Mouse (Mus musculus) kidney, postnatal 0 days (tissue): Measurements from ENCODE around the gene Cep89. TPM values are rescaled to one million over a fixed set of nuclear protein-coding genes. Genes with fewer than 3 reads are reported as not detected.

Experiments used
- ATAC-seq: fragments of 200-750 bp; cut with Nextera tagmentation; replicated peaks from 2 replicates; pipeline ENCODE4 v1.8.0; 2017; ENCODE audit warnings: low read depth, moderate number of reproducible peaks, moderate TSS enrichment, moderate library complexity; ENCODE audit not compliant: low FRiP score
- DNase-seq: peaks from one replicate; pipeline ENCODE4 v3.0.0-alpha.2; 2016; ENCODE audit warnings: low spot score
- H3K27ac ChIP-seq: fragments of 300-500 bp; sonication (generic); 2 replicates; pipeline ENCODE4 v1.5.1; 2014; ENCODE audit warnings: mild to moderate bottlenecking
- H3K27me3 ChIP-seq: fragments of 300-500 bp; sonication (generic); 2 replicates; pipeline ENCODE4 v1.6.1; 2014; ENCODE audit warnings: low read length, mixed read lengths; ENCODE audit not compliant: insufficient read depth
- H3K36me3 ChIP-seq: fragments of 300-500 bp; sonication (generic); 2 replicates; pipeline ENCODE4 v1.6.1; 2014; ENCODE audit warnings: low read length, mixed read lengths; ENCODE audit not compliant: insufficient read depth
- H3K4me1 ChIP-seq: fragments of 300-500 bp; sonication (generic); replicated peaks from 2 replicates; pipeline ENCODE4 v1.6.1; 2014; ENCODE audit warnings: antibody characterized with exemption, low read length, mixed read lengths; ENCODE audit not compliant: insufficient read depth
- H3K4me2 ChIP-seq: fragments of 300-500 bp; sonication (generic); 2 replicates; pipeline ENCODE4 v1.6.1; 2014; ENCODE audit warnings: mild to moderate bottlenecking, low read length, moderate library complexity, mixed read lengths
- H3K4me3 ChIP-seq: fragments of 300-500 bp; sonication (generic); replicated peaks from 2 replicates; pipeline ENCODE4 v1.5.1; 2014; ENCODE audit warnings: low read depth, low read length
- H3K9ac ChIP-seq: fragments of 300-500 bp; sonication (generic); 2 replicates; pipeline ENCODE4 v1.6.1; 2014; ENCODE audit warnings: low read depth, low read length
- H3K9me3 ChIP-seq: fragments of 300-500 bp; sonication (generic); replicated peaks from 2 replicates; pipeline ENCODE4 v1.6.1; 2016; ENCODE audit warnings: low read length, inconsistent platforms, mixed read lengths
- CTCF ChIP-seq: IDR thresholded peaks from 2 replicates; pipeline ENCODE4 v1.5.1; 2016; ENCODE audit warnings: antibody characterized with exemption, low read depth, mild to moderate bottlenecking, moderate library complexity
- WGBS: fragments of 180-500 bp; shearing (Covaris S2); extraction: QIAGEN DNeasy Blood & Tissue Kit; methylation state at CpG from one replicate; pipeline ENCODE4 v1.1.7; 2014; 5-methylcytosine and 5-hydroxymethylcytosine counted together
- polyA plus RNA-seq: library from polyadenylated mRNA; unstranded; fragments of >200 nt; fragmentation: Nextera tagmentation; extraction: Ambion mirVana; gene quantifications from 2 replicates; pipeline ENCODE4 v1.2.1, GENCODE M21; 2015

Cep89 gene
- polyA plus RNA-seq, 1 experiment from 2014 or later, result 32.2 TPM

- ATAC-seq, result 0 out of 2 replicates have a peak, but pooled peaks have one; percentile 8
- WGBS, result 63% methylated on average over 15 of the region's 16 CpGs
Measured at GRCm38 (mm10) chr7:35381861-35382260, 15.0 kb upstream of the Cep89 start.

GRCm38 (mm10) chr7:35382706-35383353 lies 14.0 kb upstream of the Cep89 start:
- H3K4me2 ChIP-seq, result no peak overlapping the region
- no peaks in the 10 kb centered on the region for H3K4me1 ChIP-seq
- no peak overlapping the region for H3K27ac ChIP-seq
- DNase-seq (no peak), ATAC-seq (peak; percentile 66; the same call in 1 of the 2 replicates)
- H3K27me3 ChIP-seq, result no peaks in the 10 kb centered on the region
- no peak for TF ChIP-seq CTCF
- H3K9me3 ChIP-seq, result no peaks in the 10 kb centered on the region
- H3K36me3 ChIP-seq, result 0 out of 2 replicates have a peak, but pooled peaks cover 10% of the 10 kb centered on the region
- H3K9ac ChIP-seq, result no peak overlapping the region
- 20% methylated on average over 2 of the region's 2 CpGs for WGBS
- H3K4me3 ChIP-seq, result no peak overlapping the region

More at GRCm38 (mm10) chr7:35381861-35382260, 15.0 kb upstream of the Cep89 start:
- H3K9ac ChIP-seq, result no peak overlapping the region
- no peaks in the 10 kb centered on the region for H3K9me3 ChIP-seq
- no peak for DNase-seq
- no peaks in the 10 kb centered on the region for H3K27me3 ChIP-seq
- H3K4me3 ChIP-seq, result no peak overlapping the region
- H3K4me1 ChIP-seq, result no peaks in the 10 kb centered on the region
- peaks cover 10% of the 10 kb centered on the region; the same call in 1 of the 2 replicates for H3K36me3 ChIP-seq
- no peak overlapping the region for H3K4me2 ChIP-seq
- TF ChIP-seq CTCF, result no peak
- H3K27ac ChIP-seq, result no peak overlapping the region

- peak; percentile 66 for TF ChIP-seq CTCF
- no peak overlapping the region for H3K4me3 ChIP-seq
- H3K27ac ChIP-seq, result peak overlapping the region; percentile 67
- DNase-seq (peak; percentile 57), ATAC-seq (peak; percentile 21; the same call in 1 of the 2 replicates)
- WGBS, result 55% methylated on average over 6 of the region's 6 CpGs
- H3K36me3 ChIP-seq, result 0 out of 2 replicates have a peak, but pooled peaks cover 10% of the 10 kb centered on the region
- no peak overlapping the region for H3K9ac ChIP-seq
- H3K4me1 ChIP-seq, result peaks cover 7% of the 10 kb centered on the region; the same call in 1 of the 2 replicates
- no peaks in the 10 kb centered on the region for H3K9me3 ChIP-seq
- H3K4me2 ChIP-seq, result no peak overlapping the region
- no peaks in the 10 kb centered on the region for H3K27me3 ChIP-seq
Measured at GRCm38 (mm10) chr7:35386525-35386952, 10.3 kb upstream of the Cep89 start.

- 23% methylated on average over 6 of the region's 6 CpGs for WGBS
- no peak overlapping the region for H3K4me3 ChIP-seq
- peaks cover 7% of the 10 kb centered on the region; the same call in 1 of the 2 replicates for H3K4me1 ChIP-seq
- H3K9ac ChIP-seq, result no peak overlapping the region
- peak overlapping the region; percentile 58 for H3K27ac ChIP-seq
- DNase-seq, result peak; percentile 85
- ATAC-seq, result peak; percentile 78
- H3K36me3 ChIP-seq, result peaks cover 15% of the 10 kb centered on the region; the same call in 1 of the 2 replicates
- no peak for TF ChIP-seq CTCF
- no peak overlapping the region for H3K4me2 ChIP-seq
- no peaks in the 10 kb centered on the region for H3K27me3 ChIP-seq
- no peaks in the 10 kb centered on the region for H3K9me3 ChIP-seq
Measured at GRCm38 (mm10) chr7:35388694-35389093, 8.1 kb upstream of the Cep89 start.

GRCm38 (mm10) chr7:35392935-35393334 lies 3.9 kb upstream of the Cep89 start:
- no peaks in the 10 kb centered on the region for H3K9me3 ChIP-seq
- no peak overlapping the region for H3K9ac ChIP-seq
- H3K36me3 ChIP-seq, result peaks cover 7% of the 10 kb centered on the region; the same call in 1 of the 2 replicates
- WGBS, result 63% methylated on average over 5 of the region's 5 CpGs
- DNase-seq (peak; percentile 58), ATAC-seq (no peak)
- H3K27me3 ChIP-seq, result no peaks in the 10 kb centered on the region
- no peak overlapping the region for H3K27ac ChIP-seq
- peaks cover 14% of the 10 kb centered on the region for H3K4me1 ChIP-seq
- peak; percentile 65 for TF ChIP-seq CTCF
- no peak overlapping the region for H3K4me3 ChIP-seq
- no peak overlapping the region for H3K4me2 ChIP-seq

GRCm38 (mm10) chr7:35395734-35396456 lies 940 bp upstream of the Cep89 start:
- Histone ChIP-seq H3K4me1 (peaks cover 9% of the 10 kb centered on the region), H3K9ac (peak overlapping the region; percentile 51; the same call in 1 of the 2 replicates), H3K4me3 (peak overlapping the region; percentile 64), H3K36me3 (peaks cover 15% of the 10 kb centered on the region), H3K9me3 (no peaks in the 10 kb centered on the region), H3K4me2 (peak overlapping the region; percentile 51), H3K27me3 (no peaks in the 10 kb centered on the region), H3K27ac (no peak overlapping the region)
- WGBS, result 12% methylated on average over 17 of the region's 17 CpGs
- no peak for DNase-seq
- ATAC-seq, result no peak; the same call in 1 of the 2 replicates
- TF ChIP-seq CTCF, result 0 out of 2 replicates have a peak, but pooled peaks have one; percentile 1
